ENCODE assay signal across 8 mouse cellular contexts in the genomic region with DNA sequence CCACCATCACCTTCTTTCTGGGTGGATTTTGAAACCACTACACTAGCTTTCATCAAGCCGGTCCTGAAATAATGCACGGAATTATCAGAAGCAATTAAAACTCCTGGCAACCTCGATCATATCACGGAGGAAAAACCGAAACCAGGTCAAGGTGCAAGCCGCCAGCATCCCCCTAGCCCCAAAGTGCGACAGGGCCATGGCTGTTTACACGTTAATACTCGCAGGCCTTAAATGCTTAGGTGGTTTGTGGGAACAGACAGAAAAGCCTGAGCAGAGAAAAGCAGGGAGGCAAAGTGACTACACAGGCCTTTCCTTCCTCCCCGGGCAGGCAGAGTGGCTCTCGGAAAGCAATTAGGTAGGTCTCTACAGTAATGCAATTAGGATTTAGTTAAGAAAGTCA. TPM values are rescaled to one million over a fixed set of nuclear protein-coding genes. Genes with fewer than 3 reads are reported as not detected.
DNase-seq lines count a peak whose midpoint lies in the region; ATAC-seq and TF ChIP-seq lines count a peak whose summit lies in the region.

No protein-coding gene starts in this region.

- peak overlapping the region; percentile 85 for H3K4me2 ChIP-seq in kidney, embryonic 16.5 days (replicated peaks; ENCODE audit: low read depth, low read length)
- H3K4me2 ChIP-seq in midbrain, embryonic 15.5 days, result peak overlapping the region; percentile 77

- ATAC-seq in kidney, embryonic 16.5 days (ENCODE audit: low FRiP score, low TSS enrichment), result no peak
- no peak for ATAC-seq in midbrain, embryonic 15.5 days (replicated peaks)
- ATAC-seq in monocyte, adult 5-6 weeks (replicated peaks; ENCODE audit: insufficient number of reproducible peaks, low FRiP score, low TSS enrichment, poor library complexity, severe bottlenecking), result no peak

- 12% methylated on average over 11 of the region's 11 CpGs for WGBS in heart, embryonic 10.5 days
- WGBS in kidney, embryonic 16.5 days, result 5% methylated on average over 11 of the region's 11 CpGs
- 5% methylated on average over 11 of the region's 11 CpGs for WGBS in midbrain, embryonic 15.5 days

- H3K9ac ChIP-seq in kidney, embryonic 16.5 days (replicated peaks; ENCODE audit: low read length), result peak overlapping the region; percentile 92
- peak overlapping the region; percentile 78 for H3K9ac ChIP-seq in midbrain, embryonic 15.5 days

- H3K27me3 ChIP-seq in heart, embryonic 10.5 days (ENCODE audit: insufficient read depth, poor library complexity, severe bottlenecking), result no peaks in the 10 kb centered on the region
- H3K27me3 ChIP-seq in kidney, embryonic 16.5 days (ENCODE audit: insufficient read depth, low read length), result no peaks in the 10 kb centered on the region
- no peaks in the 10 kb centered on the region for H3K27me3 ChIP-seq in midbrain, embryonic 15.5 days (replicated peaks)

- H3K4me3 ChIP-seq in left cerebral cortex, adult 2 months, result peak overlapping the region; percentile 63
- H3K4me3 ChIP-seq in heart, embryonic 10.5 days, result peak overlapping the region; percentile 87
- peak overlapping the region; percentile 84 for H3K4me3 ChIP-seq in kidney, embryonic 16.5 days (ENCODE audit: low read length)
- H3K4me3 ChIP-seq in midbrain, embryonic 15.5 days, result peak overlapping the region; percentile 80

- no peaks in the 10 kb centered on the region for H3K9me3 ChIP-seq in heart, embryonic 10.5 days
- no peaks in the 10 kb centered on the region for H3K9me3 ChIP-seq in kidney, embryonic 16.5 days (ENCODE audit: low read length)
- H3K9me3 ChIP-seq in midbrain, embryonic 15.5 days, result no peaks in the 10 kb centered on the region

- H3K36me3 ChIP-seq in heart, embryonic 10.5 days, result no peaks in the 10 kb centered on the region
- H3K36me3 ChIP-seq in kidney, embryonic 16.5 days (ENCODE audit: insufficient read depth, low read length), result no peaks in the 10 kb centered on the region
- H3K36me3 ChIP-seq in midbrain, embryonic 15.5 days (replicated peaks), result no peaks in the 10 kb centered on the region

- no peak for TF ChIP-seq CTCF in left cerebral cortex, adult 2 months (IDR thresholded peaks at IDR 0.05)

- intact Hi-C loops in left cerebral cortex, adult 2 months (cut with DNase I), result loop anchor here (2.0 to 5.0 kb wide), 2 partner anchors 78 to 132 kb away; no protein-coding TSS in a partner anchor
- intact Hi-C loops in left cerebral cortex, postnatal 4 days (cut with DNase I), result loop anchor here (5.0 to 10.0 kb wide), 2 partner anchors 174 to 273 kb away; no protein-coding TSS in a partner anchor

- H3K27ac ChIP-seq in left cerebral cortex, adult 2 months, result peak overlapping the region; percentile 84
- H3K27ac ChIP-seq in heart, embryonic 10.5 days, result peak overlapping the region; percentile 97
- peak overlapping the region; percentile 96 for H3K27ac ChIP-seq in kidney, embryonic 16.5 days (ENCODE audit: low read length)
- peak overlapping the region; percentile 91 for H3K27ac ChIP-seq in midbrain, embryonic 15.5 days

- peaks cover 40% of the 10 kb centered on the region for H3K4me1 ChIP-seq in heart, embryonic 10.5 days
- peaks cover 45% of the 10 kb centered on the region for H3K4me1 ChIP-seq in kidney, embryonic 16.5 days (ENCODE audit: insufficient read depth, low read length)
- peaks cover 47% of the 10 kb centered on the region for H3K4me1 ChIP-seq in midbrain, embryonic 15.5 days

- DNase-seq in left cerebral cortex, adult 2 months (ENCODE audit: extremely low spot score in 1 of 2, low spot score in 2 of 2), result no peak
- DNase-seq in left cerebral cortex, postnatal 4 days, result no peak
- peak; percentile 42 for DNase-seq in adipocyte (ENCODE audit: low spot score)
- DNase-seq in heart, embryonic 10.5 days (ENCODE audit: low spot score), result no peak
- no peak for DNase-seq in ovary, postnatal 36 days (ENCODE audit: low spot score)

RNA-seq across cellular contexts. Expression of a gene that starts 16.4 kb away (rescaled TPM):
- 100 to 1,000 TPM; 121 to 123 TPM for total RNA-seq in left cerebral cortex, adult 2 months (2021)
- 10 to 100 TPM; 78.6 to 81.6 TPM for total RNA-seq in left cerebral cortex, postnatal 4 days (2021)
- 9.7 and 14.2 TPM in 2 replicates for polyA plus RNA-seq in heart, embryonic 10.5 days (2016; fragmentation: Nextera tagmentation; extraction: Ambion mirVana)
- polyA plus RNA-seq in kidney, embryonic 16.5 days (2015; fragmentation: Nextera tagmentation; extraction: Ambion mirVana), result 17.7 and 19.8 TPM in 2 replicates
- 27.9 and 30.9 TPM in 2 replicates for polyA plus RNA-seq in midbrain, embryonic 15.5 days (2015; fragmentation: Nextera tagmentation; extraction: Ambion mirVana)
- 13.8 to 21.8 TPM (median 13.9 TPM) in 3 replicates for total RNA-seq in monocyte, adult 5-6 weeks (2017)
